Mouse (Mus musculus): ENCODE data around the gene Runx1.

DNA sequence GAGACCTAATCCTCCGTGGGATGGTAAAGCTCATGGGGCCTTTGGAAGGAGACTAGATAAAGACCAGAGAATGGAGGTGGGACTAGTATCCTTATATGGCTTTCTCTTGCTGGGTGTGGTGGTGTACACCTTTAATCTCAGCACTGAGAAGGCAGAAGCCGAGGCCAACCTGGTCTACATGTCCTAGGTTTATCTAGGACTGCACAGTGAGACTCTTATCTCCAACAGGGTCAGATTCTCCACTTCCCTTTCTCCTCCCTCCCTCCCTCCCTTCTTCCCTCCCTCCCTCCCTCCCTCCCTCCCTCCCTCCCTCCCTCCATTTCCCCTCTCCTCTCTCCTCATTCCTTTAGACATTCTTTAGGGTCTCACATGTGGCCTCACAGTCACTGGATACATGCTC is 118.8 kb downstream of the Runx1 start:
- TF ChIP-seq CTCF (IDR thresholded peaks at IDR 0.05) (no peak), EP300 (IDR thresholded peaks at IDR 0.05) (no peak)
